Mouse (Mus musculus) lung, embryonic 16.5 days (tissue): ENCODE results near the gene Epsti1. TPM values are rescaled to one million over a fixed set of nuclear protein-coding genes. Genes with fewer than 3 reads are reported as not detected.

Experiments used
- ATAC-seq: fragments of 200-750 bp; cut with Nextera tagmentation; 2 replicates; pipeline ENCODE4 v1.8.0; 2017; ENCODE audit warnings: low read depth, mild to moderate bottlenecking, moderate library complexity
- H3K27ac ChIP-seq: fragments of 300-500 bp; sonication (generic); 2 replicates; pipeline ENCODE4 v1.5.1; 2014; ENCODE audit warnings: mild to moderate bottlenecking, control low read depth, low read length
- H3K27me3 ChIP-seq: fragments of 300-500 bp; sonication (generic); 2 replicates; pipeline ENCODE4 v1.6.1; 2014; ENCODE audit warnings: low read depth, low read length, mixed read lengths; ENCODE audit not compliant: control insufficient read depth, insufficient read depth
- H3K36me3 ChIP-seq: fragments of 300-500 bp; sonication (generic); 2 replicates; pipeline ENCODE4 v1.6.1; 2014; ENCODE audit warnings: low read length; ENCODE audit not compliant: control insufficient read depth, insufficient read depth
- H3K4me1 ChIP-seq: fragments of 300-500 bp; sonication (generic); replicated peaks from 2 replicates; pipeline ENCODE4 v1.6.1; 2014; ENCODE audit warnings: low read length, mixed read lengths; ENCODE audit not compliant: control insufficient read depth, insufficient read depth
- H3K4me2 ChIP-seq: fragments of 300-500 bp; sonication (generic); 2 replicates; pipeline ENCODE4 v1.6.1; 2014; ENCODE audit warnings: low read depth, low read length, control low read depth
- H3K4me3 ChIP-seq: fragments of 300-500 bp; sonication (generic); 2 replicates; pipeline ENCODE4 v1.5.1; 2014; ENCODE audit warnings: mild to moderate bottlenecking, low read length, control low read depth
- H3K9ac ChIP-seq: fragments of 300-500 bp; sonication (generic); 2 replicates; pipeline ENCODE4 v1.6.1; 2014; ENCODE audit warnings: low read length, control low read depth
- H3K9me3 ChIP-seq: fragments of 300-500 bp; sonication (generic); 2 replicates; pipeline ENCODE4 v1.6.1; 2016; ENCODE audit warnings: low read length; ENCODE audit not compliant: control insufficient read depth
- WGBS: fragments of 180-500 bp; shearing (Covaris S2); extraction: QIAGEN DNeasy Blood & Tissue Kit; methylation state at CpG from one replicate; pipeline ENCODE4 v1.1.7; 2014; 5-methylcytosine and 5-hydroxymethylcytosine counted together
- polyA plus RNA-seq: library from polyadenylated mRNA; unstranded; fragments of >200 nt; fragmentation: Nextera tagmentation; extraction: Ambion mirVana; gene quantifications from 2 replicates; pipeline ENCODE4 v1.2.1, GENCODE M21; 2015

Epsti1 gene
- polyA plus RNA-seq, 1 experiment from 2014 or later, result 0.85 TPM

- H3K4me2 ChIP-seq, result no peak overlapping the region
- no peaks in the 10 kb centered on the region for H3K27me3 ChIP-seq
- 82% methylated on average over 5 of the region's 5 CpGs for WGBS
- no peaks in the 10 kb centered on the region for H3K36me3 ChIP-seq
- no peak overlapping the region for H3K27ac ChIP-seq
- ATAC-seq, result no peak
- H3K4me1 ChIP-seq, result peaks cover 9% of the 10 kb centered on the region; the same call in 1 of the 2 replicates
- no peaks in the 10 kb centered on the region for H3K9me3 ChIP-seq
- H3K4me3 ChIP-seq, result no peak overlapping the region
- no peak overlapping the region for H3K9ac ChIP-seq
These were observed 24.6 kb downstream of the Epsti1 start for GRCm38 (mm10) chr14:77928653-77929052.

GRCm38 (mm10) chr14:77929139-77929678, 25.2 kb downstream of the Epsti1 start:
- Histone ChIP-seq H3K9ac (no peak overlapping the region), H3K27ac (no peak overlapping the region), H3K4me3 (no peak overlapping the region), H3K36me3 (no peaks in the 10 kb centered on the region), H3K4me2 (no peak overlapping the region), H3K27me3 (no peaks in the 10 kb centered on the region), H3K9me3 (no peaks in the 10 kb centered on the region), H3K4me1 (peaks cover 9% of the 10 kb centered on the region; the same call in 1 of the 2 replicates)
- WGBS, result 43% methylated on average over 2 of the region's 2 CpGs
- ATAC-seq, result no peak

GRCm38 (mm10) chr14:77932150-77933047, 28.4 kb downstream of the Epsti1 start:
- 22% methylated on average over 12 of the region's 12 CpGs for WGBS
- H3K27me3 ChIP-seq, result no peaks in the 10 kb centered on the region
- no peak overlapping the region for H3K9ac ChIP-seq
- no peaks in the 10 kb centered on the region for H3K36me3 ChIP-seq
- no peaks in the 10 kb centered on the region for H3K9me3 ChIP-seq
- H3K4me2 ChIP-seq, result 0 out of 2 replicates have a peak overlapping the region, but pooled peaks have one; percentile 18
- peaks cover 9% of the 10 kb centered on the region; the same call in 1 of the 2 replicates for H3K4me1 ChIP-seq
- no peak overlapping the region for H3K27ac ChIP-seq
- ATAC-seq, result peak; percentile 45; the same call in 1 of the 2 replicates
- H3K4me3 ChIP-seq, result no peak overlapping the region

GRCm38 (mm10) chr14:77933243-77933642, 29.2 kb downstream of the Epsti1 start:
- Histone ChIP-seq H3K4me2 (no peak overlapping the region), H3K36me3 (no peaks in the 10 kb centered on the region), H3K27me3 (no peaks in the 10 kb centered on the region), H3K9me3 (no peaks in the 10 kb centered on the region), H3K4me3 (no peak overlapping the region), H3K27ac (no peak overlapping the region), H3K9ac (no peak overlapping the region), H3K4me1 (peaks cover 9% of the 10 kb centered on the region; the same call in 1 of the 2 replicates)
- peak; percentile 54; the same call in 1 of the 2 replicates for ATAC-seq
- WGBS, result 45% methylated on average over 5 of the region's 5 CpGs

GRCm38 (mm10) chr14:77934431-77934830, 30.4 kb downstream of the Epsti1 start:
- no peak for ATAC-seq
- Histone ChIP-seq H3K4me3 (no peak overlapping the region), H3K4me1 (peaks cover 9% of the 10 kb centered on the region; the same call in 1 of the 2 replicates), H3K4me2 (no peak overlapping the region), H3K27me3 (no peaks in the 10 kb centered on the region), H3K9ac (no peak overlapping the region), H3K27ac (no peak overlapping the region), H3K36me3 (no peaks in the 10 kb centered on the region), H3K9me3 (no peaks in the 10 kb centered on the region)
- 85% methylated on average over 3 of the region's 3 CpGs for WGBS

- Histone ChIP-seq H3K4me2 (no peak overlapping the region), H3K4me1 (no peaks in the 10 kb centered on the region), H3K27me3 (no peaks in the 10 kb centered on the region), H3K27ac (no peak overlapping the region), H3K36me3 (no peaks in the 10 kb centered on the region), H3K9me3 (no peaks in the 10 kb centered on the region), H3K9ac (no peak overlapping the region), H3K4me3 (no peak overlapping the region)
- ATAC-seq, result no peak
- 88% methylated on average over 1 of the region's 1 CpGs for WGBS
These were observed 37.1 kb downstream of the Epsti1 start for GRCm38 (mm10) chr14:77941105-77941504.

- Histone ChIP-seq H3K27ac (no peak overlapping the region), H3K4me3 (no peak overlapping the region), H3K4me2 (no peak overlapping the region), H3K9me3 (no peaks in the 10 kb centered on the region), H3K9ac (no peak overlapping the region), H3K36me3 (no peaks in the 10 kb centered on the region), H3K27me3 (no peaks in the 10 kb centered on the region), H3K4me1 (no peaks in the 10 kb centered on the region)
- no peak for ATAC-seq
- 56% methylated on average over 9 of the region's 9 CpGs for WGBS
These were observed 38.2 kb downstream of the Epsti1 start for GRCm38 (mm10) chr14:77942235-77942634.

- Histone ChIP-seq H3K4me1 (no peaks in the 10 kb centered on the region), H3K9ac (no peak overlapping the region), H3K9me3 (no peaks in the 10 kb centered on the region), H3K36me3 (no peaks in the 10 kb centered on the region), H3K27ac (no peak overlapping the region), H3K27me3 (no peaks in the 10 kb centered on the region), H3K4me3 (no peak overlapping the region), H3K4me2 (no peak overlapping the region)
- WGBS, result 82% methylated on average over 15 of the region's 15 CpGs
- ATAC-seq, result no peak
These were observed 38.9 kb downstream of the Epsti1 start for GRCm38 (mm10) chr14:77942793-77943558.

- H3K27ac ChIP-seq, result no peak overlapping the region
- no peaks in the 10 kb centered on the region for H3K36me3 ChIP-seq
- no peaks in the 10 kb centered on the region for H3K9me3 ChIP-seq
- 74% methylated on average over 6 of the region's 6 CpGs for WGBS
- no peak overlapping the region for H3K4me2 ChIP-seq
- no peaks in the 10 kb centered on the region for H3K4me1 ChIP-seq
- H3K9ac ChIP-seq, result no peak overlapping the region
- ATAC-seq, result no peak
- H3K4me3 ChIP-seq, result no peak overlapping the region
- no peaks in the 10 kb centered on the region for H3K27me3 ChIP-seq
These were observed 57.7 kb downstream of the Epsti1 start for GRCm38 (mm10) chr14:77961741-77962140.
